Mouse (Mus musculus): Measurements from ENCODE around the gene Sox13.

Gene Sox13

DNA sequence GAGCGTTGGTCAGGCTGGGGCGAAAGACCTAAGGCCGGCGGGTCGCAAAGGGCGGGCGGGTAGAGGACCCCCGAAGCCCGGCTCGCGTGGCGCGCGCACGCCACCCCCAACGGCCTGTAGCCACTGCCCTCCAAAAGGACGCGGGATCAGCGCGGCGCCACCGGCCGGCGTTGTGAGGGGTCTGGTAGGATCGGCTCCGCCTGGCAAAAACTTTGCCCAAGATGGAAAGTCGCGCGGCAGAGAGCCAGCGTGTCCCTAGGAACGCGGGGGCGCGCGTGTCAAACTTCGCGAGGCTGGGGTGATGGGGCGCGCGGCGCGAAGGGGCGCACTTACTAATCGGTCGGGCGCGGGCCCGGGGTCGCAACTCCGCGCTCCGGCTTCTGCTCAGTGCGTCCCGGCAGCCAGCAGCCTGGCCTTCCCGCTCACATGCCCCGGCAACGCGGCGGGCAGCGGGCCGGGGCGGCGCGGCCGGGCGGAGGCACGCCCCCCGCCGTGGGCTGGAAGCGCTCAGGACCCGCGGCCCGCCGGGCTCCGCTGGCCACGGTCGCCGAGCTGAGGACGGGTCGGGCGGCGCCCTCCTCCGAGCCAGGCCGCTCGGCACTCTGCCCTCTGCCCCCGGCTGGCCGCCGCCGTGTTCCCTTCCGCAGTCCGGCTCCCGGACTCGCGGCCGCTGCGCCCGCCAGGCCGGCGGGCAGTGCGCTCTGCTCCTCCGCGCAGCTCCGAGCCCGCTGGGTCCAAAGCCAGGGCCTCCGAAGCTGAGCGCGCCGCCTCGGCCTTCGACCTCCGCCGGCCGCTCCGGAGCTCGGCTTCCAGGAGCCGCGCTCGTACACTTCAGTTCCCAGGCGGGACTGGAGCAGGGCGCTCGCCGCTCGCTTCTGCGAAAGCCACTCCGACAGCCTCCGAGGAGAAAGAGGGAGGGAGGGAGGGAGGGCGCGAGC is at the start of gene Sox13:
Gene Sox13, minus strand, starts transcription at position 835 of the 938 bp plus-strand sequence.
- DNase-seq (ENCODE audit: low spot score), result no peak

DNA sequence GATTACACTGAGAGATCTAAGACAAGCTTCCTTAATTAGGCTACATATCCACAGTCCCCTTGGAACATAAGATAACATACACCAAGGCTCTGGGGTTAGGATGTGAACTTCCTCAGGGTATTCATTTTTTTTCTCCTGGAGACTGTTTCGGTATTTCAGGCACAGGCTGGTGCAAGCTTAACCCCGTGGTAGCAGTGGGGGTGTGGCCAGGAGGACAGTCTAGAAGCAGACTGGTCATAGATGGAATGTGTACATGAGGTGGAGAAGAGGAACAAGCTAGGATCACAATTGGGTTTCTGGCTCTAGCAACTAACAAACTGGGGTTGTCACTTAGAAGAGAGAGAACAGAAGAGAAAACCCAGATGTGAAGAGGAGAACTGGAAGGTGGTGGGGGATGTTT is 47.4 kb upstream of the Sox13 start:
- DNase-seq (ENCODE audit: low spot score), result no peak

DNA sequence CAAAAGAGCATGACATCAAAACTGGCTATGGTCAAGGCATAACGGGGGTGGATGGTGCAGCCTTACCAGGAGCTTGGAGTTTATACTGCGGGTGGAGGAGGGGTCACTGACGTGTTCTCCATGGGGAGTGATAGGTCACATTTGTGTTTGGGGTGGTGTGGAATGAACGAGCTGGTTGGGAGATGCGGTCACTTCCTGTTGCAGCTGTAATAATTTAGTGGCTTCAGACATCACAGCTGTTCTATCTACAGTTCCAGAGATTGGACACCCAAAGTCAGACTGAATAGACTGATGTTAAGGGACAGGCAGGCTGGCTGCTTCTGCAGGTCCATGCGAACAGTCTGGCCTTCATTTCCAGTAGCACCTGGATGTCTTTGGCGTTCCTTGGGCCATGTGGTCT is 46.9 kb upstream of the Sox13 start:
- DNase-seq (ENCODE audit: low spot score), result no peak

DNA sequence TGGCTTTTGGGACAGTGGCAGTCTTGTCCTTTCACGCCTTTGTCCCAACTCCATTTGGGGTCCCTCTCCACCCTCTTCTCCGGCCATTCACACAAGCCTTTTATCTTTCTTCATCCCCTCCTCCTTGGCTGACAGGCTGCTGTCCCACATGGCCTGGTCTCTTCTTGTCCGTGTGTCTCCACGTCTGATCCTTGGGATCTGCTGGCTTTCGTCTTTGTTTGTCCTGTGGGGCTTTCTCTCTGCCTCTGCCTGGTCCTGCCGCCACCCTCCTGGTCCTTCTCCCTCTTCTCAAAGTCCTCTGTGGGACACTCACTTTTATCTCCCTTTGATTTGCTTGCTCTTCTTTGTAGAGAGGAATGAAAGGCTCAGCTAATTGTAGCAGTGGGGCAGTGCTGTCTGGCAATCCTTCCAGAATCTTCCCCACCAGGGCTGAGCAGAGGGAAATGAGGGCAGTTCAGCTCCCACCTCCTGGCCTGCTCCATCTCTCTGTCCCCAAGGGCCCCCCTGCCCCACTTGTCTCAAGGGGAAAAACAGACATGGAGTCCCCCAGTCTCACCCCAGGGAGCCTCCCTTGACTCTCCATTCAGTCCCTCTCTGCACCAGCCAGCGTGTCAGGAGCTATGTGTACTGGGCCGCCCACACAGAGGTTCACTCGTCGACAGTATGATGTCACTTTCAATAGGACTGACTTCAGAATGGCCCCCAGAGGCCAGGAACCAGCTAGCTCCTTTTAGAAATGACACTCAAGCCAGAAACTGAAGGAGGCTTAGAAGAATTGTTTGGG is 46.3 kb upstream of the Sox13 start:
- DNase-seq (ENCODE audit: low spot score), result no peak

DNA sequence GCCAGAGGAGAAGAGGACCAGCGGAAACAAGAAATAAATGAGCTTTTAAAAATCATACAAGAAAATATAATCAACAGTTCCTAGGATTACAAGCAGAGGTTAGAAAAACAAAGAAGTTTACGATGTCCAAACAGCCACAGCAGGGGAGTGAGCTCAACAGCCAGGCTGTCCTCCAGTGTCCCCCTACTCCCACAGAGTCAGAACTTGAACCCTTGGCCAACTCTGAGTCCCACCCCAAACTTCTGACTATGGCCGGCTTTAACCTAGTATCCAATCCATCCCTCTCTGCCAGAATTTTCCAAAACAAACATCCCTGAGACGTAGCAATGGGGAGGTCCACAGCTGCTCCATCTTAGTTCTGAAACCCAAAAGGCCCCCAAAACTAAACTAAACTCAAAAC is 45.0 kb upstream of the Sox13 start:
- DNase-seq (ENCODE audit: low spot score), result no peak

DNA sequence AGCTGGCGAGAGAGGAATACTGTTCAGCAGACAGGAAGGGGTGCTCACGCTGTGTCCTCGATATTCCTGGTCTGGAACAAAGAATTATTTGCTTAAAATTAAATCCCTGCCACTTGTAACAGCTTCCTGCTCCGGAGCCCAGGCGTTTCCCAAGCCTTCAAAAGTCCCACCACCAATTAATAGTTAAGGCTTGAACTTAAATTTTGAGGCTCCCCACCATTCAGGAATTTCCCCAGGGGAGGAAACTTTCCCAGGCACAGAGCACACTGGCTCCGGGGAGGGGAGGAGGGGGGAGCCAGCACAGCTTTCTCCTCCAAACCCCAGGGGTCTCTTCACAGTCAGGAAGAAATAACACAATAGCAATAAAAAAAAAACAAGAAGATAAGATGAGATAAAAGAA is 44.6 kb upstream of the Sox13 start:
- DNase-seq (ENCODE audit: low spot score), result no peak

DNA sequence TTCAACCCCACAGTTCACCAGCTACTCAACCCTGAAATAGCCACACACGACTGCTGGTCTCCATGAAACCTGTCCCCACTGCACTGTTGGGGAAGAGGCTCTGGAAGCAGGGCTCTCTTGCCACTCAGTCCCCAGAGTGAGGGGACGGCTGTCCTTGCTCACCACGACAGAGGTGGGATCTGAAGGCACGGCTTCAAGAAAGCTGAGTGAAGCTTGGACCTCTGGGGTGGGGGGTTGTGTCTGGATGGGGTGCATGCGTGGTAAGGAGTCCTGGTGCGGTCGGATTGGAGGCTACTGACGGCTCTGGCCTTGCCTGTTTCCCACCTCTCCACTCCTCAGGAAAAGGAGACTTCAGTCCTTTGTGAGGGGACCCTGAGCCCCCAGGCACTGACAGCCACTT is 43.7 kb upstream of the Sox13 start:
- no peak for DNase-seq (ENCODE audit: low spot score)

DNA sequence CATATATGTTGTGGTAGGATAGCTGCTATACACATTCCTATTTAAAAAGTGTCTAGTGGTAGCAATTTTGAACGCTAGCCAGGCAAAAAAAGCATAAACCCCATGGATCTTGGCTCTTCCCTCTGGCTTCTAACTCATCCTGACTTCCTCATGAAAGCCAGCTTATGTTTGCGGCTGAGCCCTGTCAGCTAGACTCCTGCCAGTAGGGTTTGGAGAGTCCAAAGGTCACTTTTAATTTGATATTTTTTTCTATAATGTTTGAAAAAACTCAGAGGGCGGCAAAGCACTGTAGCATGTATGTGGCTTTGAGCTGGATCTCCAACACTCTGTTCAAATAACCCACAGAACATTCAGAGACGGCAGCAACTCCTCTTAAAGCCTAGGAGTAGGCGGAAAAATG is 39.0 kb upstream of the Sox13 start:
- no peak for DNase-seq (ENCODE audit: low spot score)

DNA sequence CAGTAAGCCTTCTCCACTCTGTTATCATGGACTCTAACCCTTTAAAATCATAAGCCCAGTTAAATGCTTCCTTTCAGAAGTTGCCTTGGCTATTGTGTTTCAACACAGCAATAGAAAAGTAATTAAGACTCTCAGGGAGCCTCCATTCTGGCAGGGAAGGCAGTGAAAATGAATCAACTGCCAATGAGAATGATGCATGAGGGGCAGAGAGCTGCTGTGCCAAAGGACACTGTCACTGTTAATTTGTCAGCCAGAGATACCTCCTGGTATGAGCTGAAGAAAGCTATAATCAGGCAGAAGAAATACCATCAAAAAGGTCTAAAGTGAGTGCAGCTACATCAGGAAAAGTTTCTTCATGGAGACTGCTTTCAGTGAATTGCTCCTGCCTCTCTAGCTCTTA is 36.8 kb upstream of the Sox13 start:
- no peak for DNase-seq (ENCODE audit: low spot score)

DNA sequence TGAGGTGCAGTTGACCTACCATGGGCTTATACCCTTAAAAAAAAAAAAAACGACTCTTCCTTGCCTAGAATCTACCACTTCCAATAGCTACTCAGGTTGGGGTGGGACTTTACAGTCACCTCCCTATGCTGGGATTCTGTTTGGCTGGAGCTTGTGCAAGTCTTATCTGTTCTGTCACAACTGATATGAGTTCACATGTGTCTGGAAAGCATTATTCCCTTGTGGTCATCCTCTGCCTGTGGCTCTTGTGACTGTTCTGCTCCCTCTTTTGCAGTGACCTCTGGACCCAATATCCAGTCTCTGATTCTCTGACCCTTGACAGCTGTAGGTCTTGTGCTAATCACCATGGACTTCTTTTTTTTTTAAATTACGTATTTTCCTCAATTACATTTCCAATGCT is 31.9 kb upstream of the Sox13 start:
- no peak for DNase-seq (ENCODE audit: low spot score)

DNA sequence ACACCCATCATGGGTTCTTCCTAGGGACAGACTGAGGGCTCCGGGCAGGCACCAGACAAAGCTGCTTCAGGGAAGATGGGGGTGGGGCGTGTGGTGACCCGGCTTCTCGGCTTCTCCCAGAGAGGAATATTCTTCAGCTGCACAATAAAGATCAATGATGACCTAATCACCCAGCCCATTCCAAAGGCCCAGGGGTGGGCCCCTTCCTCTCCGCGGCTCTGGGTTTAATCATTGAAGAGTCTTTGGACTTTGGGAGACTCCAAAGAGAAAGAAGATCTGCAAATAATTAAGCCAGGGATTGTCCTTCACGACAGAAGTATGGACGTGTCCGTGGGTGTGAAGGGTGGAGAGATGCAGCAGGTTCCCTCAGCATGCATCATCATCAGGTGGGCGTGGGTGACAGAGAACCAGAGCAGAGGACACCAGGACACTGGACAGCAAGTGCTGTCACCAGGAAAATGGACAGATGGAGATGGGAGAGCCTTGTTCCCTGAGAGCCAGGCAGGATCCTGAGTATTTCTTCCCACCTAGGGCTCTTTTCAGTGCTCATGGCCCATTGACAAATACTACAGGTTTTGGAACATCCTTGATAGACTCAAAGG is 28.5 kb upstream of the Sox13 start:
- DNase-seq (ENCODE audit: low spot score), result no peak

DNA sequence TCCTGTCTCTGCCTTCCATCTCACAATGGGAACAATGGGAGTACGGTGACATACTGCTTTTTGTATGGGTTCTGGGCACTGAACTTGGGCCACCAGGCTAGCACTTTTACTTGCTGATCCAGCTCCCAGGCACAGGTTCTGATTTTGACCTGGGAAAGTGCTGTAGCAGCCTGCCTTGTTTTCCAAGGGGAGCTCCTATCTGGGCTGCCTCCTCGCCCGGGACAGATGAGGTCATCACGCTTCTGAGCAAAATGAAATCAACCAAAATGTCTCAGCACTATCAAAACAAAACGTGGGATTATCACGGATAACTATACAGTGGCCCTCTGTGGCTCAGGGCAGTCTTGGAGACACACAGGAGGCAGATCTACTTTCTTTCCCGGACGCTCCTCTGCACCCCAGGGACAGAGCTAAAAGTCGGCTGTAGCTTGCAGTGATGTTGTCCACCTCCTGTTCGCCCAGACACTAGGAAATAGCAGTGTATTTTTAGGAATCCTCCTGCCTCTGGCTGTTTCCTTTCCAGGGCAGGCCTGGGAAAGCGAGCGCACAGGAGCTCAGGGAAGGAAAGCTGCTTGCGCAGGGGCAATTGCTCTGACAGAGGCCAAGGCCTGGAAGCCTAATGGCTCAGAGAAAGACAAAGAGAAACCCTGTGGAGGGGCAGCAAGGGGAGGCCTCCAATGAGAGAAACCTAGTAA is 27.8 kb upstream of the Sox13 start:
- no peak for DNase-seq (ENCODE audit: low spot score)

DNA sequence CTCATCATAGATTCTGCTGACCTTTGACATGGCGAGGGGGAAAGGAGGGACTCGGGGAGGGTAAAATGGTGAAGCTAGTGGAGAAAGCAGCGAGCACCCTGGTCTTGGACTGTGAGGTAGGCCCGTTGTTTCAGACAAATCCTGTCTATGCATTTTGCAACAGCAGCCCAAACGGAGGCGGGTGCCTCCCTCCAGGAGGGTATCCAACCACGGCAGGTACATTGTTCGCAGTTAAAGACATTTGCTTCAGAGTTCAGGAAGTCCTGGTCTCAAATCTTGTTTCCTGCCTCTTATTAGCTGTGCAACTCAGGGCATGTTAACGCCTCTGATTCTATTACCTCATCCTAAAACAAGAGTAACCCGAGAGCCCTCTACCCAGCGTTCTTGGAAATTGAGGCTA is 26.8 kb upstream of the Sox13 start:
- no peak for DNase-seq (ENCODE audit: low spot score)

DNA sequence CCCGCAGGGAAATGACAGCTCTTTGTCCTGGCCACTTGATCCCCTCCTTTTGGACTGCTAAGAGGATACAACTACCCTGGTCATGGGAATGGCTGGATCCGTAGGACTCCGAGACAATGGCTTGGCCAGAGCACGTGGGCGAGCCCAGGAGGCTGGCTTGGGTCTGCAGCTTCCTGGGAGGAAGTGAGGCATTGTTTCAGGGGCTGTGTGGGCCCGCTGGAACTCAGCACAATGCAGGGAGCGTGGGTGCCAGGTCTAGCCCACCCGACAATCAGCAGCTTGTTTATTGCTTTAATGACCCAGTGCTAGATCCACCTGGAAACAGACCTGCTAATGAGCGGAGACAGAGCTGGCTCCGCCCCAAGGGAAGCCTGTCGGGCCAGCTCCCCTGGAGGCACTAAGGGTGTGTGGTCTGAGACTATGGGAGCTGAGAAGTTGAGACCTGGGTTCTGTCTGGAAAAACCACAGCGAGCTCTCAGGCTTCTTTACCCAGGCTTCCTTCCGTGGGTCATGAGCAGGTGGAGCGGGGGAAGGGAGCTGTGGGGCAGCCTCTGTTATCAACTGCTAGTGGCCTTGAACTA is 24.3 kb upstream of the Sox13 start:
- DNase-seq (ENCODE audit: low spot score), result no peak

DNA sequence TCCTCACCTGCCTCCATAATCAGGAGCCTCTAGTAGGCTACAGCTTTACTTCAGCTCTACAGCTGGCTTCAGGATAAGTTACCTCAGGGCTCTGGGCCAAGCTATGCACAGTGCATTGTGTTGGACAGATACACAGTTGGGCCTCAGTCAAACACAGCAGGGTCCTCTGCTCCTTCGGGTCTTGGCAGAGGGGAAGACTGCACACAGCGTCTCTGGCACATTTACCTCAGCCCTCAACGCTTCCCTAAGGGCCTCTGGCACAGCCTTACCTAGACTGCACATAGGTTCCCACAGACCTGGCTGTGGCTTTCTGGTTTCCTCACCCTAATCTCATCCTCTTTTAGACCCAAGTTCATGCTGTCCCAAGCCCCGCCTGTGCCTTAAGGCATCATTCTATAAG is 22.1 kb upstream of the Sox13 start:
- no peak for DNase-seq (ENCODE audit: low spot score)

DNA sequence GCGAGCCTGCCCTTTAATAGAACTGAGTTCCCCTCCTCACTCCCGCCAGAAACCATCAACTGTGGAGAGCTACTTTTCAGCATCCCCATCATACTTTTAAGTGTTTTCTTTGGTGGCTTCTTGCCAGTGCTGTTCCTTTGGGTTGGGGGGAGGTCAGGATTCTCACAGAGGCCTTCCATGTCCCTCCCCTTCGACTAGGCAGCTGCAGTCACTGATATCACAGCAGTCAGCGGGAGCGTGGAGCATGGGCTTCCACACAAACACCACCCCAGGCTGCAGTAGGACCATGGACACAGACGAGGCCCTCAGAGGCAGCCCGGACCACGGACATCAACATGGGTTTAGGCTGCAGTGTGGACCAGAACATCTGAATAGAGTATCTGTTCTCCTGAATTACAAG is 20.1 kb upstream of the Sox13 start:
- no peak for DNase-seq (ENCODE audit: low spot score)

DNA sequence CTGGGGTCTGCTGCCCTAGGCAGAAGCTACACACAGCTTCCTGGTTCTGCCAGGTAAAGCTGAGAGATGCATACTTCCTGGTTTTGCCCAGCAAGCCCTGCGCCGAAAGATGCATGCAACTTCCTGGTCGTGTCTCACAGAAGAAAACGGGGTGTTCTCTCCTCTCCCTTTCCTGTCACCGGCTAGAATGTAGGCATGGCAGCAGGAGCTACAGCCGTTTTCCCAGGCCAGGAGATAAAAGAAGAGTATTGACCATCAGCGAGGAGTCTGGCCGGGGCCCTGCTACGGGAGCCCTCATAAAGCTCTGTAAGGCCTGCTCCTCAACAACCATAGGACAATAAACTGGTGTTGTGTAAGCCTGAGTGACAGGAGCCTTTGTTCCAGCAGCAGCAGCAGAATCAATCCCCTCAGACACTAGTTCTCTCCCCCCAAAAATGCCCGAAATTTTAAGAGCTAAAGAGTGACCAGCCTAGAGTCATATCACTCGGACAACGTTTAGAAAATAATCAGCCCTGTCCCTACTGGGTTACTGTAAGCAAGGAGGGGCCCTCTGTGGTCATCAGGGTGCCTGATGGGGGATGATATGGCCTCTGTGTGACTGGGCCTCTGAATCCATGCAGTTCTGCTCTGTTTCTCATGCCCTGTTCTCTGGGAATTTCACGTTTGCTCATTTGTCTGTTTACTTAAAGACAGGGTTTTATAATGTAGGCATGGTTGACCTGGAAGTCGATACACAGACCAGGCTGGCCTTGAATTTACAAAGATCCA is 13.9 kb upstream of the Sox13 start:
- DNase-seq (ENCODE audit: low spot score), result peak; percentile 25

DNA sequence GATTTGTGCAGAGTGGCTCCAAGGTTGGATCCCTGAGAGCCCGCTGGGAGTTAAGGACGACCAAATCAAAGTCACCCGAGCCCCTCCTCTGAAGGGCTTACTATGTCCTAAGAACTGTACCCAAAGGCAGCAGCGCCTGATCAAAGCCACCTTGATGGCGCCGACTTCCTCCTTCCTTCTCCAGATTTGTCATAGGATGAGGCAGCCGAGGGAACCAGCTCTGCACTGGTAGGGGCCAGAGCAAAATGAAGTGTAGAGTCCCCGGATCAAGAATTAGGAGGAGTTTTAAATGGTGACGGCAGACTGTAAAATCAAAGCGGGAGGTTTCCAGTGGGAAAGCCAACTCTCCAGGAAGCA is 10.6 kb upstream of the Sox13 start:
- no peak for DNase-seq (ENCODE audit: low spot score)

DNA sequence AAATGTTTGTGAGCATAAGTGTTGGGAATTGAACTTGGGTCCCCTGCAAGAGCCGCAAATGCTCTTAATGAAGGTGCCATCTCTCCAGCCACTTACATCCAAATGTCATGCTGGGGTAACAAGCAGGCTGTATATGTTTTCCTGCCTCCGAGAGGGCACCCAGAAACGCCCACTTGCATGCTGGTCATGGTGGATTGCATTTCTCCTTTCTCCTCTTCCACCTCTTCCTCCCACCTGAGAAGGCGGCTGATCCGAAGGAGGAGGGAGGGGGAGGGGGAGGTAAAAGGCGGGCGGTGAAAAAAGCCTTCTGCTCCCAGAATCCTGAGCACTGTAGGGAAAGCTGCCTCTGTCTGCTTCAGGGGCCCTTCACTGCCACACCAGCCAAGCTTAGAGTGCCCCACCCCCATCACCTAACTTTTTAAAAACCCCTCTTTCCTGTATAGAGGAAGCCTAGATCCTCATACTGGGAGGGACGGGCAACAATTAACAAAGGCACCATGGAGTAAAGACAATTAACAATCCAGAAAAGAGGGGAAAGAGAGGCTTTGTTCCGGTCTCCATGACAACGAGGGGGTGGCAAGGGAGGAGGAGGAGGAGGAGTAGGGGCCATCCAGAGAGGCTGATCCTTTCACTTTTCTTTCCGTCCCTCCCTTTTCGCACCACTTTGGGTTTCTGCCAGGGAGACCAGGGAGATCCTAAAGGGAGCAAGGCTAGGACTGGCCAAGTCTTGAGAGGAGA is 10.0 kb upstream of the Sox13 start:
- DNase-seq (ENCODE audit: low spot score), result no peak

DNA sequence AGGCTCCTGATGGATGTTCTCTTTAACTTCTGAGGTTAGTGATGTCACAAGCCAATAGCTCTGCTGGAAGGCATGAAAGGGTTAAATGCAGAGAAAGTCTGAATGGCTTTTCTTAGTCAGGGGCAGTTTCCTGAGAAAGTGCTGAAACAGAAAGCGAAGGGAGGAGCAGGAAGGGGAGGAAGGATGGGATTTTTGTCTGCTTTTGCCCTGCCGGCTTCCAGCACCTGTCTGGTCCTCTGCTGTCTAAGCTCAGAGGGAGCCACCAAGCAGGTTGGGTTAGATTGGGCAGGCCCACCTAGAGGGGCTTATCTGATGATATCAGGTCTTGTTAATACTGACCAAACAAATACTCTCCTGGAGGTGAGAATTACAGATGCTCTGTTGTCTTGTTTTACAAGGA is 8.4 kb upstream of the Sox13 start:
- no peak for DNase-seq (ENCODE audit: low spot score)

DNA sequence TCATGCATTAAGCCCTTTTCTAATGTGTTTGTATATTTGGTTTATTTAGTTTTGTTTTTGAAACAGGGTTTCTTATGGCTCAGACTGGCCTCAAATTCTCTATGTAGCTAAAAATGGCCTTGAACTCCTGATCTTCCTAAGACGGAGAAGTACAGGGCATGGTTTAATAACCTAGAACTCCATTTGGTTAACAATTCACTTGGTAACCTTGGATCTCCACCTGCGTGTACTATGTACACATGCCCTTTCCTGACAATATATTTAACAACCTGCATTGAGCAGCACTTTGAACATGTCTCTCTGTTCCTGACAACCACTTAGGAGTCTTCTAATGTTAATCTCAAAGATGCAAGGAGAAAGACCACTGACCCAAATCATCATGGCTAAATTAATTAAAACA is 7.0 kb upstream of the Sox13 start:
- no peak for DNase-seq (ENCODE audit: low spot score)

Measured in T-cell, adult 2 months (primary cell).